Mouse (Mus musculus): ENCODE results near the gene Gpr108.
A peak's percentile ranks its signal among the peaks of the same experiment; 100 is the strongest.

Gpr108 gene

DNA sequence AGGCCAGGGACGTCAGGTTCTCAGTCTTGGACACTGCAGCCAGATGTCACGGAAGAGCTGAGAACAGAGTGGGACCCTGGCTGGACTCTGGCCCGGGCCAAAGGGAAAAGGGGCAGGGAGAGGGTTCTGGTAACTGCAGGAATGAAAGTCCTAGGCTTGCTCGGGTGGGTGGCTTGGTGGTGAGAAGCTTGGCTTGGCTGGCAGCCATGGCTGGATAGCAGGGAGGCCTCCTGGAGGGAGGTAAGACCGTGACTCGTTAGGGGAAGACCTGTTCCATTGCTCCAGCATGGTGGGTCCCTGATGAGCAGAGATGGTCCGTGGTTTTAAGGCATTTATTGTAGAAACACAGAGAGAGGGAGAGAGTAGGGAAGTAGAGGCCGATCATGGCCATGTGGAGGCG lies 23.1 kb upstream of the Gpr108 start:
- DNase-seq (ENCODE audit: low spot score in 2 of 2), result no peak

DNA sequence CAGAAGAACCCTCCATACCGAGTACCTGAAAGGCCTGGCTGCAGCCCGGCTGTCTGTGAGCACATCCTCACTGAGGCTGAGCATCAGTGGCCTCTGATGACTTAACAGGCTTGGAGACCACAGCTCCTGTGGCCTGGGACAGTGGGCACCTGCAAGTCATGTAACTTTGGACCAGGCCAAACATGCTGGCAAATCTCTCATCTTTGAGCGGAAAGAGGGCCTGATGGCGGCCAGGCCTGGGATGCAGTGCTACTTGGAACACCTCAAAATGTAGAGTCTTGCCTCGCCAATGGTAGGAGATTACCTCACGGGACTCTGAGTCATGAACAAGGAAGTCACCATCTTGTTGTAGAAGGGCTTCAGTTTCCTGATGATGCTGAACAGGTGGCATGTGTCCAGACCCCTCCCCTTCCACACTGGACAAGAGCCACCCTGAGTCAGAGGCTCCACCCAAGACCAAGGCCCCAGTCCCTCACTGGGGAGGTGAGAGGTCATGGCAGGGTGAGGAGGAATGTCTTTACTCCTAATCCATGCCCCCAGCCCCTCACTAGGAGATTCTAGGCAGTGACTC lies 19.4 kb upstream of the Gpr108 start:
- DNase-seq (ENCODE audit: low spot score in 2 of 2), result no peak

DNA sequence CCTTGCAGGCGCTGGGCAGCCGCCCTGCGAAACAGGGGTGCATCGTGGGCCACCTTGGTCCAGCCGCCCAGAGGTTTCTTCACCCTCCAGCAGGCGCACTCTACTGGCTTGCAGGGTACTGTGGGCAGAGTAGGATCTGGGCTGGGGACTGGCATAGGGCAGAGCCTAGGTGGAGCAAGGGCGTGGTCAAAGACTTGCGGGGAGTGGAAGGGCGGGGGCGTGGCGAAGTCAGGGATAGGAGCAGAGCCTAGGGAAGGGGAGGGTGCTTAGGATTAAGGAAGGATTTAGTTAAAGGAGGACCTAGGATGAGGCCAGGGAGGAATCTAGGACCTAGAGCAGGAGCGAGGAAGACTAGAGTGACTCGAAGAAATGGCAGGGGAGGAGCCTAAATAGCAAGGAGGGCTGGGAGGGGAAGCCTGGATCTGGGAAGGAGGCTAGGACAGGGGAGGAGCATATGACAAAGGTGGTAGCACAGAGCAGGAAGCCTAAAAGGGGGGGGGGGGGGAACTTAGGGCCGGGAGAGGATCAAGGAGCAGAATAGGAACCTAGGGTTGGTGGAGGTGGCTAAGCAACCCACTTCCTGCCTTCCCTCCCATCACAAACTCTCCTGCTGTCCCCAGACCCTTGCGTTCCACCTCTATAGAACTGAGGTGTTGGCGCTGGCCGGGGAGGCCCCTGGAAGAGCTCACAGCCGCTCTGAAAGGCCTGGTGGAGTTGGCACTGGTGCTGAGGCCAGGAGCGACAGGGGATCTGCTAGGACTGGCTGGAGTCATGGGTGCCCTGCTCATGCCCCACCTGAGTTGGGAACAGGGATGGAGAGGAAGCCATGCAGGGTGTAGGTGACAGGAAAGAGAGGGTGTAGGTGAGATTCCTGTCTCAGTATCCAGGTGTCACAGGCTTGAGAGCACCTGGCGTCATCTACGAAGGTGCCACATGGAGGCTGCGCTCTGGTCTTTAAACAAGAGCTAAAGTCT lies 17.0 kb upstream of the Gpr108 start:
- no peak for DNase-seq (ENCODE audit: low spot score in 2 of 2)

DNA sequence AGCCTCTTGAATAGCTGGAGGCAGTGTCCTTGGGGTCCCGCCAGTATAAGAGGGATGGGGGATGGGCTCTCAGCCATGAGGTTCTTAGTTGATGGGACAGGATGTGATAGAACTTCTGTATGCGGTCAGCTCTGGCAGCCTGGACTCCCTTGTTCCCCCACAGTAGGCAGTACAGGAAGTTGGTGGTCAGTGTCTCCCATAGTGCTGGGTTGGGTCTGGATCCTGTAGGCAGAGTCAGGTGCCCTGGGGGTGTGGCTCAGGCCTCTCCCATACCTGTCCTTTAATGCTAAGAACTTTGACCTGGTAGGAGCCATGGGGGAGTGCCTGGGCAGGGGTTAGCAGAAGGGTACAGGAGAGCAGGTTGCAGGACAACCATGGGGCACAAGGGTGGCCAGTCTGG lies 15.9 kb upstream of the Gpr108 start:
- DNase-seq (ENCODE audit: low spot score in 2 of 2), result no peak

DNA sequence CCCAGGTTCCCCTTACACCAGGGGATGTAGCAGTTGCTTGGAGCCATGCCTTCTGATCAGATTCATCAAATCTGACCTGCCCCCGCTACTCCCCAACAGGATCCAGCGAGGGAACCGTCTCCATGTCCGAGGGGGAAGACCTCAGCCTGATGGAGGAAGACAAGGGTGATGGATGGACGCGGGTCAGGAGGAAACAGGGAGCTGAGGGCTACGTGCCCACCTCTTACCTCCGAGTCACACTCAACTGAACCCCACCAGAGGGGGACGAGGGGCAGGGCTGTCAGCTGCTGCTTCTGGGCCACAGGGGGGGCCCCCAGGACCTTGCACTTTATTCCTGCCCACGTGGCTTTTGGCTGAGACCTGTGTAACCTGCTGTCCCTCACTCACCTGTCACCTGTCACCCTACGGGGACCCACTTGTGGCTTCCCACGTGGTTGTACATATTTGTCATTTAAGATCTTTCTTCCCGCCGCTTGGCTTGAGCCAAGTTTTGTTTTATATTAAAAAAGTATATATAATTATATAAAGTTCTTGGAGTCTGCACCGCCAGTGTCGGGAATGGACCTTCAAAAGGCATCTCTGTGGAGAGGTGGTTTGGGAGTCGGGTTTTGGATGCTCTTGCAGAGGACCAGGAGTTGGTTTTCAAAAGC lies 14.8 kb upstream of the Gpr108 start:
- DNase-seq (ENCODE audit: low spot score in 2 of 2), result no peak

DNA sequence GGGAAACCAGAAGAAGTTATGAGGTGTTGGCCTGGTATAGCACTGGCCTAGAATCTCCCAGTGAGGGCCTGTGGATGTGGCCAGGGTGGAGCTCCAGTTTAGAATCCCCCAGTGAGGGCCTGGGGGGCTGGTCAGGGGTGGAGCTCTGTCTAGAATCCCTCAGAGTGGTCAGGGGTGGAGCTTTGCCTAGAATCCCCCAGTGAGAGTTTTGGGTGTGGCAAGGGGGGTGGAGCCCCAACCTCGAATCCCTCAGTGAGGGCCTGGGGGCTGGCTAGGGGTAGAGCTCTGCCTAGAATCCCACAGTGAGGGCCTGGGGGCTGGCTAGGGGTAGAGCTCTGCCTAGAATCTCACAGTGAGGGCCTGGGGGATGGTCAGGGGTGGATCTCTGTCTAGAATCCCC lies 13.6 kb upstream of the Gpr108 start:
- no peak for DNase-seq (ENCODE audit: low spot score in 2 of 2)

DNA sequence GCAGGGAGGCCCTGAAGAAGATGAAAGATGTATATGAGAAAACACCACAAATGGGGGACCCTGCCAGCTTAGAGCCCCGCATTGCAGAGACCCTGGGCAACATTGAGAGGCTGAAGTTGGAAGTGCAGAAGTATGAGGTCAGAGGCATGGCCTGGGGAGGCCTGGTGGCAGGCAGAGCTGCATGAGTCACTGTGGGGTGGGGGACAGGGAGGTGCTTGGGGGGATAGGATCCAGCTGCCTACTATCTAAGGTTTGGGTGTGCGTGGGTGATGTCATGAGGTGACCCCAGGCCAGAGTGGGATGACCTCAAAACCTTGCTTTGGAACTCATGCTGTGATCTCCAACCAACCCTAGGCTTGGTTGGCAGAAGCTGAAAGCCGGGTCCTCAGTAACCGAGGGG lies 13.0 kb upstream of the Gpr108 start:
- DNase-seq (ENCODE audit: low spot score in 2 of 2), result no peak

DNA sequence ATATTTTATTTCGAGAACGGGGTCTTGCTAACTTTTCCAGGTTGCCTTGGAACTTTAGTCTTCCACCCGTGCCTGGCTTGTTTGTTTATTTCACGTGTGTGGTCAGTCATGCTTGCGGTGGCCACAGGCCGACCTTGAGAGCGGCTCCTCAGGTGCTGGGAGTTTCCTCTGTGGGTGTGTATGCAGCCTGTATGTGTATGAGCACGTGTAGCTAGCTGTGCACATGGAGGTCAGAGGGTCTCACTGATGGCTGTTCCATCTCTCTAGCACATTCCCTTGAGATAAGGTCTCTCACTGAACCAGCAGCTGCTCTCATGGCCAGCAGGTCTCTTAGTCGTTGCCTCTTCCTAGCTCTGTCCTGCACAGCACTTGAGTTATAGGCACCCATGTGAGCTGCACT lies 12.1 kb upstream of the Gpr108 start:
- no peak for DNase-seq (ENCODE audit: low spot score in 2 of 2)

DNA sequence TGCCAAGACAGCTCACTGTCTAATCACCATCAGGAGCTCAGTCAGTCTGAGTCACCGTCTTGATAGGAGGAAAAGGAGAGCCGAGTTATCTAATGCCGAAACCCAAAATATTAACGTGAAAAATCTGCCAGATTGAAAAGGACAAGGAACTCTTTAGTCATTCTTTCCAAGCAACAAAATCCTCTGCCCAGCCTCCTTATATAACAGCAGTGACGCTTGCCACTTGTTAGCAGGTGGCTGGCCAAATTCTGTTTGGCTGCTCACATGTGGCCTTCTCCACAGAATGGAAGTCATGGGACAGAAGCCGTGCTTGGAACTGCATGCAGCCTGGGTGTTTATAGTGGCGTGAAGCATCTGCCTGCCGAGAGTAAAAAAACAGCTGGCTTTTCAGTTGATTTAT lies 11.5 kb upstream of the Gpr108 start:
- DNase-seq (ENCODE audit: low spot score in 2 of 2), result no peak

DNA sequence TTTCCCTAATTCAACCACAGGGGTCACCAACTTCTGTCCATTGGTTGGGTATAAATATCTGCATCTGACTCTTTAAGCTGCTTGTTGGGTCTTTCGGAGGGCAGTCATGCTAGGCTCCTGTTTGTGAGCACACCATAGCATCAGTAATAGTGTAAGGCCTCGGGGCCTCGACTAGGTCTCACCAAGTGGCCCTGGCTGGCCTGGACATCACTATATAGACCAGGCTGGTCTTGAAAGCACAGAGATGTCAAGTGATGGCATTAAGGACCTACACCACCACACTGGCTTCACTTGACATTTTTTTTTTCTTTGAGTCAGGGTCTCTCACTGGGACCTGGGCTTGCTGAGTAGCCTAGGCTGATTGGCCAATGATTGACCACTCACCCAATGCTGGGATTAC lies 9.9 kb upstream of the Gpr108 start:
- DNase-seq (ENCODE audit: low spot score in 2 of 2), result no peak

DNA sequence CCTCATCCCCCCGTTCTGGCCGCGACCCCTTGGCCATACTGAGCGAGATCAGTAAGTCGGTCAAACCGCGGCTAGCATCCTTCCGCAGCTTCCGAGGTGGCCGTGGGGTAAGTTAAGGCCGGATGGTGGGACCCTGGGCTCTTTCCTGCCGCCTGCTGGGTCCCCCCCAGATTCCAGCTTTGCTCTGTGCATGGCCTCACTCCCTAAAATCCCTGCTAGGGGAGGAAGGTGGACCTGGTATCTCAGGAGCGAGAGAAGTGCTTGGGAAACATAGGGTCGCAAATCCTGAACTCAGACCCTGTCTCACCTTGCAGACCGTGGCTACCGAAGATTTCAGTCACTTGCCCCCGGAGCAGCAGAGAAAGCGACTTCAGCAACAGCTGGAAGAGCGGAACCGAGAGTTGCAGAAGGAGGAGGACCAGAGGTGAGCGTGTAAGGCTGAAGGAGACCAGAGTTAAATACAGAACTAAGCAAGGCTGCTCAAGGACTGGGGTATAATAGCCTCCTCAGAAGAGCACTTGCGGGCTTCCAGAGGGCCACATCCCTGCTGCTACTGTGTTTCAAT lies 8.8 kb upstream of the Gpr108 start:
- DNase-seq (ENCODE audit: low spot score in 2 of 2), result no peak

DNA sequence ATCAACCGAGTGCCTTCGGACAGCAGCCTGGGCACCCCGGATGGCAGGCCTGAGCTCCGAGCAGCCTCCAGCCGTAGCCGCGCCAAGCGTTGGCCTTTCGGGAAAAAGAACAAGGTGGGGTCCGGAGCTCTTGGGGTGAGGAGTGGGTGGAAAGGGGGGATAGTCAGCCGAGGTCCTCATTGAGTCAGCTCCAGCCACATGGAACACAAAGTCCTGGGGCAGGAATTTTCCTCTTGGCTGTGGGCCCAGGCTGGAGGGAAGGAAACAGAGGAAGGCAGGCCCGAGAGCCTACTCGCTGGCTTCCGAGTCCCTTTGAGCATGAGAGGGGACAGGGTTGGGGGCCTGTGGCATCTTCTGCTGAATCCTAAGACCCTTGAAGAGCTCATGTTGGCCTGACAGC lies 7.1 kb upstream of the Gpr108 start:
- no peak for DNase-seq (ENCODE audit: low spot score in 2 of 2)

DNA sequence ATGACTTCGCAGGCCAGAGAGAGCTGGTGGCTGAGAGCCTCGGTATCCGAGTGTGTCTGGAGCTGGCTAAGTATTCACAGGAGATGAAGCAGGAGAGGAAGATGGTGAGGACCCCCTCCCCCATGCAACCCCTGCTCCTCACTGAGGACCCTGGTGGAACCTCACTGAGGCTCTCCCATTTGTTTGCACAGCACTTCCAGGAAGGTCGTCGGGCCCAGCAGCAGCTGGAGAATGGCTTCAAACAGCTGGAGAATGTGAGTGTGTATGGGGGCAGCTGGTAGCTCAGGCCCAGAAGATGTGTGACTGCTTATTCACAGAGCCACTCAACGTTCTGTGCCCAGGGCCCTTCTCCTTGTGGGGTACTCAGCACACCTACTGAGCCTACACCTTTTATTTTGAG lies 5.1 kb upstream of the Gpr108 start:
- DNase-seq (ENCODE audit: low spot score in 2 of 2), result no peak

DNA sequence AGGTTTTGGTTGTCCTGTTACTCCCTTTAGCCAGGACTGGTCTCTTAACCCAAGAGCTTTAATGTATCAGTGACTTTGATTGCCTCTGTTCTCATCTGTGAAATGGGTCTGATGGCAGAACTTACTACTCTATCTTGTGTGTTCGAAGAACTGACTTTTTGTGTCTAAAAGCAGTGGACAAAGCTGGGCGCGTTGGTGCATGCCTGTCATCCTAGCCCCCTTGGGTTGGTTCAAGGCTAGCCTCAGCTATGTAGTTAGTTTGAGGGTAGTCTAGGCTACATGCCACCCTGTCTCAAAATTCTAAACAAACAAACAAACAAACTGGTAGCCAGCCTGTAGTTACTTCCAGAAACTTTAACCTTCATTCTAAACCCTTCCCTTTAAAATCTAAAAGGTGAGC lies 3.2 kb upstream of the Gpr108 start:
- DNase-seq (ENCODE audit: low spot score in 2 of 2), result no peak

DNA sequence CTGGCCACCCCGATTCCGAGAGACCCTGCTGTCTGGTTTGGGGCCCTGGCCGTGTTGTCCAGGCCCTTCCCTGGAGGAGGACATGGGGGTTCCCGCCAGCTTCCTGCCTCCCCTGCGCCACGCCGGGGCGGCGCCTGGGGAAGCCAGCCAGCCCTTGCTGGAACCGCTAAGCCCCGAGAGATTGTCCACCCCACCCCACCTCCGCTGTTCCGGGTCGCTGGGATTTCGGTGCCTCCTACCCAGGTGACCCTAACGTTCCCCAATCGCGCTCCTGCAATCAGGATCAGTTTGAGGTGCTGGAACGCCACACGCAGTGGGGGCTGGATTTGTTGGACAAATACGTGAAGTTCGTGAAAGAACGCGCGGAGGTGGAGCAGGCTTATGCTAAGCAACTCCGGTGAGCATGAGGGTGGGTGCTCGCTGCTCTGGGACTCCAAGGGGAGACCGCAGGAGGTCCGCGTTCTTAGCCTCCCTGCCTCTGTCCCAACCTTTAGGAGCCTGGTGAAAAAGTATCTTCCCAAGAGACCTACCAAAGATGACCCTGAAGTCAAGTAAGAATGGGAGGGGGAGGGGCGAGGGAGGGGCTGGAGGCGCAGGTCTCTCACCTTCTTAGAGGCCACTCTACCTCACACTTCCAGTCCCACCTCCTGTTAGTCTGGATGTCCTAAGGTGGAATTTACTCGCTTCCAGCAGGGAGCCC lies 2.4 kb upstream of the Gpr108 start:
- no peak for DNase-seq (ENCODE audit: low spot score in 2 of 2)

DNA sequence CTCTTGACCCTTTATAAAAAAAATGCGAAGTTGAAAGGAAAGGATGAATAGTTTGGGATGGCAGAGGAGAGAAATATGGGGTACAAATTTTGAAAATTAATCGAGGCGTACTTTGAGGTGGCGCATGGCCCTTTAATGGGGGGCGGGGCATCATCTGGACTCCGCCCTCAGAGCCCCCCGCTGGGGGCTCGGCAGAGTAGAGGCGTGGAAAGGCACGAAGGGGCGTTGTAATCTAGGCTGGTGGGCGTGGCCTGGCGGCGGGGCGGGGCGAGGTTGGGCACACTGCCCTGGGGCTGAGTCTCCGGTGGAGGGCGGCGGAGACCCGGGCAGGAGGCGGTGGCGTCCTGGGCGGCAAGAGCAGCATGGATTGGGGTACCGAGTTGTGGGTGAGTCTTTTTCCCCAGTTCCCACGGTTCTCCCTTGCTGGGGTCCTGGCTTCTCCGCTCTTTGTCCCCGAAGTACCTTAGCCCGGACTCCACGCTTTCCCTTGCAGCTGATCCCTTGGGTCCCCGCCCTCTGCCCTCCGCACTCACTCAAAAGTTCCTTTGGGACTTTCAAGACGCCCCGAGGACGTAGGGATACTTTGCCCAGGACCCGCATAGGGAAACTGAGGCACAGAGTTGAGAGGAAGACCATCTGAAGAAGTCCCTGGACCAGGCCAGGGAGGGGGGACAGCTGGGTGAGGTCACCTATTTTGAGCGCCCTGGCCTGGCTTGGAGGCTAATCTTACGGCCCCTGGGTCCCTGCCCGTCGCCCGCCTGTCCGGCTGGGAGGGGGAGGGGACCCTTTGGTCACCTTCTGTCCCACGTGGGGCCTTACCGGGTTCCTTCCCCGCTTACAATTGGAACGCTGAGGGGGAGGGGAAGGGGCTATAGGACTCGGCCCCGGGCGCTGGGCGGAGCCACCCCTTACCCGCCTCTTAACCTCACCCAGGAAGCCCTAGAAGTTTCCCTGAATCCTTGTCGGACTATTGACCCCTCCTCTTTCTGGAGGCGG lies 1.2 kb upstream of the Gpr108 start, which contains the start of gene Trip10:
TSS of gene Trip10 (plus strand) at position 270 of the 996 bp plus-strand sequence.
- peak; percentile 66 to 74 for DNase-seq (ENCODE audit: low spot score in 2 of 2)

DNA sequence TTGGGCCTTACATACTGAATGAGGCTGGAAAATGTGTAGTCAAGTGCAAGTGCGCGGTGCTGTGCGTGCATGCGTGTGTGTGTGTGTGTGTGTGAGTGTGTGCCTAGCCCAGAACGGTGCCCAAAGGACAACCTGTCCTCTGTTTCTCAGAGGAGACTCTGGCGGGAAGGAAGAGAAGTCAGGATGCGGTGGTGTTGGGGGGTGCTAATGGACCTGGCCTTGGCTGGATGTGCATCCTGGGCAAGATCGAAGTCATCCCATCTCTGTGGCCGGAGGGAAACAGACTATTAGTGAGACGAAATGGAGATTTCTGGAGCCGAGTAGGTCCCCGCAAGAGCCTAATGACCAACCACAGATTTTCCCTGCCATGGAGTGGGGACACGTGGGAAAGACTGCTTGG lies 525 bp upstream of the Gpr108 start:
- no peak for DNase-seq (ENCODE audit: low spot score in 2 of 2)

DNA sequence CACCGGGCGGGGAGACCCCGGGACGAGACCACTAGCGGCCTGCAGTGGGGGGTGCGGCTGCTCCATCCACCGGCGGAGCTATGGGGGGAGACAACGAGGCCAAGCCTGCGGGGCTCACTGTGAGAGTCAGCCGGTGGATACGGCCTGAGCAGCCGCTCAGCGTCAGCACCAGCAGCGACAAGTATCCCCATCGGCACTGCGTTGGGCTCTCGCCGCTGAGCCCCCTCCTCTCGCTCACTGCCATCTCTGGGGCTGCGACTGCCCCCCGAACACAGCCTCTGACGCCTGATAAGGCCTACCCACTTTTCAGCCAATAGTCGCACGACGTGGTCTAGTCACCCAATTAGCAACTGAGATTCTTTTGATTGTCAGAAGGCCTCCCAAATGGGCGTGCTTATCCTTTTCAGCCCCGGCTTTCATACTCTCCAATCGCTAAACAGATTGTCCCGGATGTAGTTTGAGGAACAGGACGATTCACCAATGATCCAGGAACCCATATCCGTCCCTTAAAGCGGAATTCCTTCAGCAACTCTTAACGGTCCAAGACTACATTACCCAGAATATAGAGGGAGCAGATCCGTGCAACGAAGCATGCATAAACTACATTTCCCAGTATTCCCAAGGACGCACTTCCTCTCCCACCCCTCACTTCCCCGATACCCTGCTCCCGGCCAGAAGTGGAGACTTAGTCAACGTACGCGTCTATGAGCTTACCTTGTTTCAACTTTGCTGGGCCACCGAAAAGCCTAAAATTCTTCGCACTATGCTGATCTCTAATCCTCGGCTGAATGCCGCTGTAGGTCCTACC lies 649 bp downstream of the Gpr108 start:
- DNase-seq (ENCODE audit: low spot score in 2 of 2), result peak; percentile 95 to 99

DNA sequence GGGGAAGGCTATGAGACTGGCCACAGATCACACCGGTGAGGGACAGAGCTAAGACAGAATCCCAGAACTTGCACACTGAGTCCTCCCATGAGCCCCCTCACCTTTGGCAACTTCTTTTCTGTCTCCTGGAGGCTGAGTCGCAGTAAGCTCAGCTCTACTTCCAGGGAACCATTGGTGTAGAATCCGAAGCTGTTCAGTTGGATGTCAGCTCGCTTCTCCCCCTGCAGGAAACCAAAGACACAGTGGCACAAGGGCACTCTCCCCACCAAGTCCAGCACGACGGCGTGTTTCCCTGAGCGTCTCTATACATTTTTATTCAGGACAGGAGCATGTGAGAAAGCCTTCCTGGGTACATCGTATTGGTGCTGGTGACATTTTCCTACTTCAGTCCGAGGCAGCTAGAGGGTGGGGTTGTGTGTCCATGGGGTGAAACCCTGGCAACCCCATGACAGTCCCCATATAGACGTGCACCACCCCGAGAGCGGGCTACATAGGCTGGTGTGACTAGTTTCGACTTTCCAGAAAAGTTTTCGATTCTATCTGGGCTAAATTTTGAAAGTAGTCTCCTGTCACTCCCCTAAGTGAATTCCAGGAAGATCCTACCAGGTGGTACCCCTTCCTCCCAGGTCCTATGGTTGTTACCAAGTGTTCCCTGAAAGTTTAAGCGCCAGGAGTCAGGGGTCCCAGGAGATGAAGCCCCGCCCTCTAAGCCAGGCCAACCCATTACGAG lies 1.4 kb downstream of the Gpr108 start:
- DNase-seq (ENCODE audit: low spot score in 2 of 2), result no peak
